Mouse (Mus musculus) embryo, embryonic 10 days (tissue): ENCODE measurements at regions not wholly inside any gene's neighbourhood (a gene's known extent, or its start where the extent isn't known, plus 50 kb on each side); places are given as distances from the start of the nearest gene placed in this dataset.

Experiments
- DNase-seq: peaks from one replicate; pipeline ENCODE4 v3.0.0-alpha.2; 2015; ENCODE audit warnings: low spot score

DNA sequence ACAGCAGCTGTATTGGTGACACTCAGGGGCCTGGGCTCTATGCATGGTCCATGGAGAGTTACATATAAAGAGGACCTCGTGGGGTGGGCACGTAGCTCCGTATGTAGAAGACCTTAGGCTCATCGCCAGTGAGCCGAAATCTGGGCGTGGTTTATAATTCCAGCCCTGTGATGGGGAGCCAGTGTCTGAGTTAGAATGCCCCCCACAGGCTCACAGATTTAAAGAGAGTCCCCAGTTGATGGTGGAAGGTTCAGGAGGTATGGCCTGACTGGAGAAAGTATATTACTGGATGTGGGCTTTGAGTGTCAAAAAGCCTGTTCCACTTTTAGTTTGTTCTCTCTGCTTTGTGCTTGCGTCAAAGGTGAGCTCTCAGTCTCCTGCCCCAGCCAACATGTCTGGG is 54.8 kb downstream of the 1700122O11Rik start:
- no peak for DNase-seq

DNA sequence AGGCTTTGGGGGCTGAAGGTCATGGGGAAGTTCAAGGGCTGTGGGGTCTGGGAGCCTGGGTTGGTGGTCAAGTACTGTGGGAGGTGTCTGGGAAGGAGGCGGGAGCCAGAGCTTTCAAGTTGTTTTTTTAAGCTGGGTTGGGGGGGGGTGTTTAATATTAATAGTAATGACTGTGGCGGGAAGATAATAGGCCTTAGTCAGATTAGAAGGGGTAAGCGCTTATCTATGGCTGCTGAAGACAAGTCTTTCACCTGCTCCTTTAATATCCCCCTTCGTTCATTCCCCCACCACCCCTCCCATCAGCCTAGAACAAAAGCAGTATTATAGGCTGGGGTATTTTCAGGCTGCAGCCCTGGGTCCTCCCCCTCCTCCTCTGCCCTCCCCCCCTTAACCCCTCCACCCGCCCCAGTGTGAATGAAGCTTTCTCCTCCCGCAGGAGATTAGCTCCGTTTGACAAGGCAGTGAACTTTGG is 56.5 kb downstream of the 1700122O11Rik start:
- no peak for DNase-seq

DNA sequence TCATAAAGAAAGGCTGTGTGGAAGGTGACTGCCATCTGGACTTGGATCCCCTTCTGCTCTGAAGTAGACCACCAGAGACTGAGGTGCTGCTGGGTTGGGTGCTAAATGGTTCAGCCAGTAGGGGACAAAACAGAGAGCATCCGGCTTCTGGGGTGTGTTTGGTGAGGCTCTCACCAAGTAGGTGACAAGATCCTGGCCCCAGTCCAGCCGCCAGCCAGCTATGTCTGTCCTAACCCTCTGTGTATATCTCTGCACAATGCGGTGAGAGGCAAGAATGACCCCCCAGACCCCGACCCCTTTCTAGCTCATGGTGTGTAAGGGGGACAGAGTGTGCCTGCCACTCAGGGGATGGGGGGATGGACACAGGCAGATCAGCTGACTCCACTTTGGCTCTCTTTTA is 54.8 kb upstream of the Foxp4 start:
- no peak for DNase-seq

DNA sequence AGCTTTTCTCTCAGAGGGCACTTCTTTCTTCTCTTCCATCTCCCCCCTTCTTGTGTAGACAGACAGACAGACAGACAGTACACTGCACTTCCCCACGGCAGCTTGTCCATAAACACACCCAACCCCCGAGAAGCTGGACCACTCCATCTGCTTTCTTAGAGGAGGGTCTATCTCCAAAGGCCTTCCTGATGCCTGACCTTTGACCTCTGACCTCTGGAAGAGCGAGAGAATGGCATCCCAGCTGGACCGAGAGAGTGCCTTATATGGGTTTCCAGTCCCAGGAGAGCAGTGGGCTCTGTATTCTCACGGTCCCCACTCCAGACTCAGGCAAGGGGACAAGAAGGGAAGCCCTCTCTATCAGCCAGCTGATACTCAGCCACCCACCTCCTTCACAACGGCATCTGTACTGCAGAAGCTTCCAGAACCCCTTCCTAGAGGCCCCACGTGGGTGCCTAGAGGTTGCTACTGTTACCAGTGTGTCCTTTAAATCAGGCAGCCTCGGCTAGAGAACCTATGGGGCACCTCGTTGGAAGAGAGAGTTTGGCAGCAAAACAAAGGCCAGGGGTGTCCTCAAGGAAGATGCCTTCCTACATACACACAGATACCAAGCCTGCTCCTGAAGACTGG is 54.1 kb upstream of the Foxp4 start:
- peak; percentile 89 for DNase-seq

DNA sequence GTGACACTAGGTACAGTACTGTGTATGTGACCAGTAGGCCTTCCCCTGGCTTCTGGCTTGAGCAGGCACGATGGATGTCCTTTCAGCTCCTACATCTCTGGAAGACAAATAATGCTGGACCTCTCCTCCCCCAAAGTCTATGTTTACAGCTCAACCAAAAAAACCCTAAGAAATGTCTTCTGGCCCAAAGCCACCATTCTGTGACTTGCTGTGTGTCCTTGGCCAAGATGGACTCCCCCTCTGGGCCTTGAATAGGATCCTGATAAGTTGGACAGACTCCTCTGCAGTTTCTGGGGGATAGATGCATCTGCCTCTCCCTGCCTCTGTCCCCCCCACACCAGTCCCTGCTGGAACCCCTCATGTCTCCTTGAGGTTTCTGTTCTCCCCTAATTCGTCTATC is 53.6 kb upstream of the Foxp4 start:
- no peak for DNase-seq

DNA sequence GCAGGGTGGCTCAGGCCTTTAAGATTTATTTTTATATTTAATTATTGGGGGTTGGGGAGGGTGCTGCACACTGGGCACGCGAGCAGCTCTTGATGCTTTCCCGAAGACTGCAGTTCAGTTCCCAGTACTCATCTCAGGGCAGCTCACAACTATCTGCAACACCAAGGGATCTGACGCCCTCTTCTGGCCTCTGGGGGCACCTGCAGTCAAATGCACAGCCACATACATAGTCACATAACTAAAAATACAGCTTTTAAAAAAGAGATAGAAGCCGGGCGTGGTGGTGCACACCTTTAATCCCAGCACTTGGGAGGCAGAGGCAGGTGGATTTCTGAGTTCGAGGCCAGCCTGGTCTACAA is 52.5 kb upstream of the Foxp4 start:
- DNase-seq = no peak

DNA sequence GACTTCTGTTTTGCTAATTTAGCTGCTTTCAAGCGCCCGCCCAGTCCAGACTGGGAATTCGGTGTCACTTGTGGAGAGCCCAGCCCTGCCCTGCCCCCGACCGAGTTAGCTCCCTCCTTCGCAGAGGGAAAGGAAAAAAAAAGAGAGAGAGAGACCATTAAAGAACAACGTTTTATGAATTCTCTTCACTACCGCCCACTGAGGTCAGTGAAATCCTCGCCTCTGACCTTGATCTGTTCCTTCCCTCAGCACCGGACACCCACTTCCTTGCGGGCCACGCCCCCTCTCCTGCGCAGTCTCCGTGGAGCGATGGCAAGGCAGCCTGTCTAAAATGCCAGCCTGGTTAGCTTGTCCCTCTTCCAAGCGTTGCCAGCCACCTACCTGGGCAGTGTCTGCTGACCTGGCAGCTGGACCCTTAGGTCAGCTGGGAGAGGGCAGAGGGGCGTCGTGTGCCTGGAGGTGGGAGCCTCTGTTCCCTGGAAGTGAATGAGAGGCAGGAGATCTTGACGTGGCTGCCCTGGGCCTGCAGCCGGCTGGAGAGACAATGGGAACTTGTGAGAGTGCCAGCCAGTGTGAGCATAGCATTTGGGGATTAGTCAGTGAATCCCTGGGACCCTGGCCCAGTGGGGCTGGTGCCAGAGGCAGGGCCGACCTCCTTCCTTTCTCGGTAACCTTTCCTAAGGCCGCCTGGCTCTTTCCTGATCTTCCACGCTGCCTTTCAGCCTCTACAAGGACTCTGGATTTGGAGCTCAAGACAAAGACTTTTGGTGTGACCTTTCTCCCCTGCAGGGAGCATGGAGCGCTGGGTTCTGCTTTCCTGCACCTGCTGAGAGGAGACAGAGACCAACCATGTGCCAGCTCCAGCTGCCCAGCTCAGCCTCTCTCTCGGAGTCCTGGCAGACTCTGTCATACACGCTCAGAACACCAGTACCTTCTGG is 51.9 kb upstream of the Foxp4 start:
- peak; percentile 83 for DNase-seq

DNA sequence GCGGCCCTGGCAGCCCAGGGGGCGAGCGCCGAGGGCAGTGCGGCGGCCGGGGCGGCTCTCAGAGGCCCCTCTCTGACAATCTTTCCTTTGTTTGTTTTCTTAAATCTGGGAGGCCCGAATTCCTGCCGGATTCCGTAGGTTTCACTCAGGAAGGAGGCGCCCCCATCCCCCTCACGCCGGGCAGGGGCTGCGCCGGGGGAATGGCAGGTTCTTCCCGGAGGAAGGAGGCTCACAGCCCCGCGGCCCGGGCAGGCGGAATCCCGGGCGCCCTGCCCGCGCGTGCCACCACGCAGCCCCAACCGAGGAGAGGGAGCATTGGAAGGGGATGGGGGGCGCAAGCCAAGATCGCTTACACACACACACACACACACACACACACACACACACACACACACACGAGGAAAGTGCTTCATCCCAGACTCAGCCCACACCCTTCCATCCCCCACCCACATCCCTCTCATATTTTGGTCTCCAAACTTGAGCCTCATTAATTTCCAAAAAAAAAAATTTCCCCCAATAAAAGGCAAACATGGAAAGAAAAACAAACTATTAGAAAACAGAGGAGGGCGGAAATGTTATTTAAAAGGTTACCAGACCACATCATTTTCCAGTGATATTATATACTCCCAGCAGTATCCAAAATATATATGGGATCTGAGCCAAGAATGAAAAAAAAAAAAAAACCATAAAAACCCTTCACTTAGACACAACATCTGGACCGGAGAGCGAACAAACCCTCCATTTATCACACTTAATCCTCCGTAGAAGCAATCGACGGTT is 51.0 kb upstream of the Foxp4 start:
- DNase-seq = peak; percentile 58

DNA sequence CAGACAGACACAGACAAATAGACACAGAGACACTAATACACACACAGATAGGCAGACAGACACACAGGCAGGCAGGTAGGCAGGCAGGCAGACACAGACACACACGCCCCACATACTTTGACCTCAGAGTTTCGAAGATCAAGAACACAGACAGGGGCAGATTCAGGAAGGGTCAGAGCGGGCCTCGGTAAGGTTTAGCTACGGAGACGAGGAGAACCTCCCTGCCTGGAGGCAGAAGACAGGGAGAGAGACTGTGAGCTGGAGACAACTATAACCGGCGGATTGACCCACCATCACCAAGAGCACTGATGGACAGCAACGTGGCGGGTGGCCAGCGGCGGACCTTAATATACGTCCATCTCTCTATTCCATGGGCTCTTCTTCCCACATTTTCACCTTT is 50.1 kb upstream of the Foxp4 start:
- DNase-seq = peak; percentile 46
